Mouse (Mus musculus) E14TG2a.4 (cell line): Measurements from ENCODE around the gene Rhof.

Experiments
- H3K27me3 ChIP-seq: 2 replicates; pipeline ENCODE4 v1.6.1; 2014; ENCODE audit warnings: low read length, control low read depth; ENCODE audit not compliant: insufficient read depth
- H3K36me3 ChIP-seq: 2 replicates; pipeline ENCODE4 v1.6.1; 2014; ENCODE audit warnings: low read length, control low read depth; ENCODE audit not compliant: insufficient read depth
- H3K4me1 ChIP-seq: replicated peaks from 2 replicates; pipeline ENCODE4 v1.6.1; 2014; ENCODE audit warnings: low read depth, low read length, control low read depth
- H3K4me3 ChIP-seq: replicated peaks from 2 replicates; pipeline ENCODE4 v1.5.1; 2014; ENCODE audit warnings: mild to moderate bottlenecking, low read length
- H3K9me3 ChIP-seq: 2 replicates; pipeline ENCODE4 v1.6.1; 2014; ENCODE audit warnings: low read length, control low read depth
- CTCF ChIP-seq: conservative IDR thresholded peaks from 2 replicates; pipeline ENCODE4 v1.5.1; 2014; ENCODE audit warnings: low read length
- NANOG ChIP-seq: IDR thresholded peaks from 2 replicates; pipeline ENCODE4 v1.6.1; 2014; ENCODE audit warnings: borderline replicate concordance, low read length, mixed read lengths
- POU5F1 ChIP-seq: IDR thresholded peaks from 2 replicates; pipeline ENCODE4 v1.6.1; 2014; ENCODE audit warnings: low read length, borderline replicate concordance

The Rhof gene

GRCm38 (mm10) chr5:123151077-123151476, 18.6 kb upstream of the Rhof start:
- TF ChIP-seq NANOG (peak; percentile 42; the same call in 1 of the 2 replicates), CTCF (no peak)
- H3K27me3 ChIP-seq = peaks cover 4% of the 10 kb centered on the region; the same call in 1 of the 2 replicates
- H3K4me1 ChIP-seq = peaks cover 88% of the 10 kb centered on the region
- peaks cover 75% of the 10 kb centered on the region for H3K36me3 ChIP-seq
- H3K9me3 ChIP-seq = no peaks in the 10 kb centered on the region
- H3K4me3 ChIP-seq = peak overlapping the region; percentile 77

- Histone ChIP-seq H3K27me3 (peaks cover 8% of the 10 kb centered on the region; the same call in 1 of the 2 replicates), H3K9me3 (no peaks in the 10 kb centered on the region), H3K4me1 (peaks cover 89% of the 10 kb centered on the region), H3K36me3 (peaks cover 77% of the 10 kb centered on the region), H3K4me3 (peak overlapping the region; percentile 77)
- no peak for TF ChIP-seq NANOG
- TF ChIP-seq POU5F1 = no peak
- no peak for TF ChIP-seq CTCF
Measured at GRCm38 (mm10) chr5:123150641-123151040, 18.1 kb upstream of the Rhof start.

GRCm38 (mm10) chr5:123149451-123150400, 17.2 kb upstream of the Rhof start:
- no peak for TF ChIP-seq POU5F1
- peak; percentile 85 for TF ChIP-seq CTCF
- H3K36me3 ChIP-seq = peaks cover 83% of the 10 kb centered on the region
- H3K27me3 ChIP-seq = peaks cover 12% of the 10 kb centered on the region; the same call in 1 of the 2 replicates
- no peaks in the 10 kb centered on the region for H3K9me3 ChIP-seq
- peak overlapping the region; percentile 77 for H3K4me3 ChIP-seq
- peaks cover 98% of the 10 kb centered on the region for H3K4me1 ChIP-seq

- H3K27me3 ChIP-seq = peaks cover 12% of the 10 kb centered on the region
- H3K4me1 ChIP-seq = peaks cover 98% of the 10 kb centered on the region
- no peak for TF ChIP-seq POU5F1
- TF ChIP-seq CTCF = no peak
- TF ChIP-seq NANOG = no peak
- H3K4me3 ChIP-seq = peak overlapping the region; percentile 77
- H3K36me3 ChIP-seq = peaks cover 76% of the 10 kb centered on the region
- no peaks in the 10 kb centered on the region for H3K9me3 ChIP-seq
Measured at GRCm38 (mm10) chr5:123148073-123148722, 15.7 kb upstream of the Rhof start.

GRCm38 (mm10) chr5:123147569-123147968, 15.1 kb upstream of the Rhof start:
- peaks cover 70% of the 10 kb centered on the region for H3K36me3 ChIP-seq
- H3K4me1 ChIP-seq = peaks cover 94% of the 10 kb centered on the region
- H3K9me3 ChIP-seq = no peaks in the 10 kb centered on the region
- peak overlapping the region; percentile 77 for H3K4me3 ChIP-seq
- TF ChIP-seq CTCF = no peak
- TF ChIP-seq NANOG = no peak
- peaks cover 12% of the 10 kb centered on the region for H3K27me3 ChIP-seq

- Histone ChIP-seq H3K9me3 (no peaks in the 10 kb centered on the region), H3K4me3 (no peak overlapping the region), H3K27me3 (peaks cover 12% of the 10 kb centered on the region), H3K36me3 (peaks cover 60% of the 10 kb centered on the region), H3K4me1 (peaks cover 87% of the 10 kb centered on the region)
- TF ChIP-seq POU5F1 = no peak
Measured at GRCm38 (mm10) chr5:123146357-123146756, 13.9 kb upstream of the Rhof start.

- peaks cover 77% of the 10 kb centered on the region for H3K4me1 ChIP-seq
- H3K36me3 ChIP-seq = peaks cover 55% of the 10 kb centered on the region
- peak overlapping the region; percentile 60 for H3K4me3 ChIP-seq
- no peaks in the 10 kb centered on the region for H3K9me3 ChIP-seq
- H3K27me3 ChIP-seq = peaks cover 12% of the 10 kb centered on the region
- TF ChIP-seq POU5F1 = no peak
- TF ChIP-seq CTCF = no peak
- TF ChIP-seq NANOG = no peak
Measured at GRCm38 (mm10) chr5:123144746-123145590, 12.5 kb upstream of the Rhof start.

GRCm38 (mm10) chr5:123143971-123144745, 11.7 kb upstream of the Rhof start:
- Histone ChIP-seq H3K36me3 (peaks cover 52% of the 10 kb centered on the region), H3K4me1 (peaks cover 70% of the 10 kb centered on the region), H3K9me3 (no peaks in the 10 kb centered on the region), H3K4me3 (peak overlapping the region; percentile 82), H3K27me3 (peaks cover 12% of the 10 kb centered on the region)
- no peak for TF ChIP-seq NANOG
- TF ChIP-seq CTCF = no peak
- TF ChIP-seq POU5F1 = no peak
